ENCODE assay signal across 8 mouse cellular contexts in genomic region chr8:77609621-77610020, GRCm38 (mm10). TPM values are rescaled to one million over a fixed set of nuclear protein-coding genes. Genes with fewer than 3 reads are reported as not detected.
DNase-seq lines count a peak whose midpoint lies in the region; ATAC-seq and TF ChIP-seq lines count a peak whose summit lies in the region.

No protein-coding gene starts in this region.

- 18% methylated on average over 7 of the region's 7 CpGs for WGBS in liver, embryonic 13.5 days (ENCODE audit: insufficient replicate concordance)

- no peaks in the 10 kb centered on the region for H3K9me3 ChIP-seq in liver, embryonic 13.5 days (replicated peaks)

- H3K4me1 ChIP-seq in testis, adult 2 months (ENCODE audit: control insufficient read depth, insufficient read depth, low read length): no peaks in the 10 kb centered on the region
- peaks cover 17% of the 10 kb centered on the region for H3K4me1 ChIP-seq in liver, embryonic 13.5 days (replicated peaks)

- H3K27ac ChIP-seq in gastrocnemius, adult 2 months: no peak overlapping the region; the same call in 1 of the 2 replicates
- 0 out of 2 replicates have a peak overlapping the region, but pooled peaks have one; percentile 6 for H3K27ac ChIP-seq in testis, adult 2 months (ENCODE audit: control insufficient read depth, insufficient read depth, low read depth, low read length)
- no peak overlapping the region for H3K27ac ChIP-seq in liver, embryonic 13.5 days

- ATAC-seq in liver, embryonic 13.5 days (ENCODE audit: low read depth): no peak
- ATAC-seq in megakaryocyte progenitor cell, adult 5-6 weeks (replicated peaks; ENCODE audit: poor library complexity): no peak

- no peak for TF ChIP-seq CTCF in gastrocnemius, adult 2 months (IDR thresholded peaks at IDR 0.05)
- no peak for TF ChIP-seq CTCF in testis, adult 2 months (IDR thresholded peaks at IDR 0.05; ENCODE audit: control insufficient read depth, insufficient read depth, insufficient replicate concordance, low read depth, low read length)

- intact Hi-C loops in gastrocnemius, adult 2 months (cut with DNase I): no loop called here

- H3K4me3 ChIP-seq in gastrocnemius, adult 2 months: peak overlapping the region; percentile 73
- peak overlapping the region; percentile 99 for H3K4me3 ChIP-seq in testis, adult 2 months (ENCODE audit: control insufficient read depth, low read depth, low read length)
- H3K4me3 ChIP-seq in liver, embryonic 13.5 days (replicated peaks): peak overlapping the region; percentile 69

- no peaks in the 10 kb centered on the region for H3K36me3 ChIP-seq in testis, adult 2 months (ENCODE audit: control insufficient read depth, insufficient read depth, low read length)
- H3K36me3 ChIP-seq in liver, embryonic 13.5 days: no peaks in the 10 kb centered on the region

- H3K4me2 ChIP-seq in liver, embryonic 13.5 days: peak overlapping the region; percentile 83

- H3K27me3 ChIP-seq in testis, adult 2 months (ENCODE audit: control insufficient read depth, insufficient read depth, low read length): no peaks in the 10 kb centered on the region
- 0 out of 2 replicates have a peak, but pooled peaks cover 13% of the 10 kb centered on the region for H3K27me3 ChIP-seq in liver, embryonic 13.5 days

- DNase-seq in gastrocnemius, adult 2 months: no peak
- no peak for DNase-seq in gastrocnemius, postnatal 10 days
- no peak for DNase-seq in testis, postnatal 14 days (ENCODE audit: low spot score)
- DNase-seq in liver, embryonic 13.5 days: no peak
- DNase-seq in embryo, embryonic 9.5 days (ENCODE audit: extremely low spot score): no peak
- no peak for DNase-seq in adrenal gland, adult (ENCODE audit: inconsistent age in 2 of 2, low spot score in 1 of 2)

- H3K9ac ChIP-seq in liver, embryonic 13.5 days: peak overlapping the region; percentile 62

- no peak for TF ChIP-seq POLR2A in testis, adult 2 months (IDR thresholded peaks at IDR 0.05; ENCODE audit: control insufficient read depth, low read depth, low read length)

RNA-seq across cellular contexts. Expression of gene Tmem184c, which starts 0.9 kb away (rescaled TPM):
- 1 to 10 TPM; 7.9 to 9.7 TPM for total RNA-seq in gastrocnemius, adult 2 months (2021)
- 10 to 100 TPM; 12.7 to 13.7 TPM for total RNA-seq in gastrocnemius, postnatal 10 days (2021)
- 24.0 and 32.8 TPM in 2 replicates for polyA plus RNA-seq in testis, adult 2 months (2012; rRNA removed)
- 5.6 and 7.1 TPM in 2 replicates for polyA plus RNA-seq in liver, embryonic 13.5 days (2015; fragmentation: Nextera tagmentation; extraction: Ambion mirVana)
- 26.6 and 36.9 TPM in 2 replicates for total RNA-seq in megakaryocyte progenitor cell, adult 5-6 weeks (2015)
- 23.3 and 25.2 TPM in 2 replicates for total RNA-seq in megakaryocyte progenitor cell, adult 5-6 weeks (2017)
